Comparison of ENCODE assay signal across 8 mouse cellular contexts in genomic region chr2:167565682-167566081, GRCm38 (mm10). TPM values are rescaled to one million over a fixed set of nuclear protein-coding genes. Genes with fewer than 3 reads are reported as not detected.
DNase-seq lines count a peak whose midpoint lies in the region; ATAC-seq and TF ChIP-seq lines count a peak whose summit lies in the region.

No protein-coding gene starts in this region.

- peaks cover 63% of the 10 kb centered on the region for H3K27me3 ChIP-seq in E14TG2a.4 (ENCODE audit: insufficient read depth, low read length)
- H3K27me3 ChIP-seq in midbrain, embryonic 15.5 days (replicated peaks), result no peaks in the 10 kb centered on the region
- no peaks in the 10 kb centered on the region for H3K27me3 ChIP-seq in thymus, adult 2 months (ENCODE audit: control insufficient read depth, insufficient read depth, low read length)

- no peaks in the 10 kb centered on the region for H3K9me3 ChIP-seq in E14TG2a.4 (ENCODE audit: low read length)
- H3K9me3 ChIP-seq in midbrain, embryonic 15.5 days, result no peaks in the 10 kb centered on the region

- peak overlapping the region; percentile 26; the same call in 1 of the 2 replicates for H3K4me2 ChIP-seq in midbrain, embryonic 15.5 days

- H3K9ac ChIP-seq in midbrain, embryonic 15.5 days, result no peak overlapping the region

- H3K27ac ChIP-seq in midbrain, embryonic 15.5 days, result no peak overlapping the region
- no peak overlapping the region for H3K27ac ChIP-seq in thymus, adult 2 months (ENCODE audit: control insufficient read depth, insufficient read depth, low read length)

- intact Hi-C loops in heart, postnatal 10 days (cut with DNase I), result loop anchor here (2.0 kb wide), 1 partner anchor 29 kb away; no protein-coding TSS in a partner anchor

- peak overlapping the region; percentile 57 for H3K4me3 ChIP-seq in E14TG2a.4 (replicated peaks; ENCODE audit: low read length)
- H3K4me3 ChIP-seq in midbrain, embryonic 15.5 days, result no peak overlapping the region
- H3K4me3 ChIP-seq in thymus, adult 2 months (ENCODE audit: control insufficient read depth, insufficient read depth, low read length), result no peak overlapping the region

- TF ChIP-seq POLR2A in thymus, adult 2 months (IDR thresholded peaks at IDR 0.05; ENCODE audit: control insufficient read depth, extremely low read depth, insufficient read depth, low read length, poor library complexity), result no peak

- WGBS in midbrain, embryonic 15.5 days, result 20% methylated on average over 19 of the region's 19 CpGs
- 79% methylated on average over 19 of the region's 19 CpGs for WGBS in thymus, adult 2 months

- H3K4me1 ChIP-seq in E14TG2a.4 (replicated peaks; ENCODE audit: low read depth, low read length), result peaks cover 49% of the 10 kb centered on the region
- H3K4me1 ChIP-seq in midbrain, embryonic 15.5 days, result peaks cover 5% of the 10 kb centered on the region; the same call in 1 of the 2 replicates
- H3K4me1 ChIP-seq in thymus, adult 2 months (replicated peaks; ENCODE audit: control insufficient read depth, insufficient read depth, low read length), result no peaks in the 10 kb centered on the region

- peak; percentile 71 for DNase-seq in embryo, embryonic 9.5 days (ENCODE audit: extremely low spot score)
- DNase-seq in heart, postnatal 10 days, result peak; percentile 85 to 86
- DNase-seq in kidney, postnatal 36 days, result peak; percentile 77 to 78
- no peak for DNase-seq in yolk sac, embryonic 10.5 days (ENCODE audit: low spot score)
- no peak for DNase-seq in thymus, adult 2 months
- DNase-seq in spleen, postnatal 14 days (ENCODE audit: low spot score in 2 of 2), result no peak

- H3K36me3 ChIP-seq in E14TG2a.4 (ENCODE audit: insufficient read depth, low read length), result no peaks in the 10 kb centered on the region
- H3K36me3 ChIP-seq in midbrain, embryonic 15.5 days (replicated peaks), result no peaks in the 10 kb centered on the region
- H3K36me3 ChIP-seq in thymus, adult 2 months (ENCODE audit: control insufficient read depth, insufficient read depth, low read length), result no peaks in the 10 kb centered on the region

- ATAC-seq in midbrain, embryonic 15.5 days (replicated peaks), result no peak

- TF ChIP-seq CTCF in E14TG2a.4 (conservative IDR thresholded peaks at IDR 0.05; ENCODE audit: low read length), result no peak
- TF ChIP-seq CTCF in thymus, adult 2 months (IDR thresholded peaks at IDR 0.05; ENCODE audit: borderline replicate concordance, control insufficient read depth, extremely low read depth, insufficient read depth, low read length, poor library complexity), result no peak

RNA-seq across cellular contexts. Expression of gene Snai1, which starts 27.7 kb away (rescaled TPM):
- total RNA-seq in heart, postnatal 10 days (2021), result 1 to 10 TPM; 3.6 to 4.1 TPM
- 5.1 and 6.4 TPM in 2 replicates for polyA plus RNA-seq in midbrain, embryonic 15.5 days (2015; fragmentation: Nextera tagmentation; extraction: Ambion mirVana)
- polyA plus RNA-seq in thymus, adult 2 months (2012; rRNA removed), result 10.6 and 10.7 TPM in 2 replicates

Comparison
In these comparisons a context has a peak if more than half of its experiments do, and no peak if none do; other contexts are left out.
1. DNase-seq: peak in embryo, embryonic 9.5 days (single experiment), heart, postnatal 10 days (2 of 2) and kidney, postnatal 36 days (2 of 2); none in yolk sac, embryonic 10.5 days (single experiment), thymus, adult 2 months (single experiment) and spleen, postnatal 14 days (0 of 2).